Mouse (Mus musculus) yolk sac, embryonic 10.5 days (tissue): ENCODE data around the gene Fam107b.
A peak's percentile ranks its signal among the peaks of the same experiment; 100 is the strongest.

Experiments
- DNase-seq: peaks from one replicate; pipeline ENCODE4 v3.0.0-alpha.2; 2017; ENCODE audit warnings: low spot score

The Fam107b gene

GRCm38 (mm10) chr2:3608868-3609854 is 38.9 kb downstream of the Fam107b start:
- DNase-seq: no peak

GRCm38 (mm10) chr2:3618446-3618845 is 48.2 kb downstream of the Fam107b start:
- DNase-seq: no peak

- no peak for DNase-seq
Observed at GRCm38 (mm10) chr2:3621568-3621967, 51.3 kb downstream of the Fam107b start.

GRCm38 (mm10) chr2:3622158-3622557 is 51.9 kb downstream of the Fam107b start:
- no peak for DNase-seq

- DNase-seq: no peak
Observed at GRCm38 (mm10) chr2:3623207-3623980, 53.1 kb downstream of the Fam107b start.

GRCm38 (mm10) chr2:3623981-3624584 is 53.8 kb downstream of the Fam107b start:
- DNase-seq: peak; percentile 72

GRCm38 (mm10) chr2:3629096-3629495 is 58.8 kb downstream of the Fam107b start:
- DNase-seq: no peak

GRCm38 (mm10) chr2:3629741-3630140 is 59.5 kb downstream of the Fam107b start:
- no peak for DNase-seq

- DNase-seq: no peak
Observed at GRCm38 (mm10) chr2:3630769-3631477, 60.6 kb downstream of the Fam107b start.

- DNase-seq: no peak
Observed at GRCm38 (mm10) chr2:3633137-3633536, 62.8 kb downstream of the Fam107b start.

- no peak for DNase-seq
Observed at GRCm38 (mm10) chr2:3636771-3637170, 66.5 kb downstream of the Fam107b start.

GRCm38 (mm10) chr2:3641001-3641770 is 70.9 kb downstream of the Fam107b start:
- no peak for DNase-seq

- DNase-seq: no peak
Observed at GRCm38 (mm10) chr2:3642949-3643348, 72.7 kb downstream of the Fam107b start.

- no peak for DNase-seq
Observed at GRCm38 (mm10) chr2:3645741-3646140, 75.5 kb downstream of the Fam107b start.

- no peak for DNase-seq
Observed at GRCm38 (mm10) chr2:3649171-3649570, 78.9 kb downstream of the Fam107b start.

- DNase-seq: no peak
Observed at GRCm38 (mm10) chr2:3654606-3655005, 84.3 kb downstream of the Fam107b start.

GRCm38 (mm10) chr2:3656091-3656490 is 85.8 kb downstream of the Fam107b start:
- no peak for DNase-seq

- DNase-seq: no peak
Observed at GRCm38 (mm10) chr2:3656834-3657233, 86.5 kb downstream of the Fam107b start.

- DNase-seq: no peak
Observed at GRCm38 (mm10) chr2:3657376-3657775, 87.1 kb downstream of the Fam107b start.

GRCm38 (mm10) chr2:3657811-3658730 is 87.8 kb downstream of the Fam107b start:
- no peak for DNase-seq
